In the genomic region with DNA sequence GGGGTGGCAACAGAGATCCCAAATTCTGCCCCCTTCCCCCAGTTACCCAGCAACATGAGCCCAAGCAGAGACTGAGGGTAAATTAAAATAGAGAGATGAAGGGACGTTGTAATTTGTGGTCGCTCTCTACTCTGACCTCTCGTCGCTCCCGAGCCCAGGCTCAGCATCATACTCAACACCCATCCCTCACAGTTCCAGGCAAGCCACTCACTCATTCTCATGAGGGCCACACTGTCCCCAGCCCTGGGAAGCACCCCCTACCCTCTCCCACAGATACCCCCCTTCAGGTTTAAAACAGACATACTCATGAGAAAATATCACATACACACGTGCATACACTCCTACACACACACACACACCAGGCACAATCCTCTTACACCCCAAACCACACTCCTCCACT, we compare ENCODE assay signal across 16 mouse cellular contexts.
"Had no signal": no experiment of that assay in that cellular context is flagged by ENCODE, and none has a peak within 500 bp of the region (broad histone marks: within the 10 kb centered on the region; RNA-seq: fewer than 3 reads in every experiment).

No protein-coding gene starts in this region.

- H3K4me2 ChIP-seq: lung, embryonic 15.5 days; midbrain, embryonic 12.5 days; neural tube, embryonic 12.5 days had no signal

- H3K27me3 ChIP-seq: lung, embryonic 15.5 days; midbrain, embryonic 12.5 days; neural tube, embryonic 12.5 days had no signal

- H3K4me3 ChIP-seq: lung, embryonic 15.5 days; megakaryocyte, embryonic 14.5 days; midbrain, embryonic 12.5 days; neural tube, embryonic 12.5 days had no signal

- DNase-seq: liver, postnatal 0 days; lung, adult 2 months; lung, postnatal 14 days; lung, postnatal 36 days; midbrain, embryonic 14.5 days; right cerebral cortex, postnatal 14 days; spleen, adult 18-20 months; thymus, adult 18-20 months; thymus, postnatal 14 days; thymus, postnatal 36 days had no signal

- H3K9ac ChIP-seq: liver, postnatal 0 days; lung, embryonic 15.5 days; midbrain, embryonic 12.5 days; neural tube, embryonic 12.5 days had no signal

- H3K9me3 ChIP-seq: lung, embryonic 15.5 days; neural tube, embryonic 12.5 days had no signal

- ATAC-seq: lung, postnatal 0 days had no signal

- H3K36me3 ChIP-seq: lung, embryonic 15.5 days; midbrain, embryonic 12.5 days; neural tube, embryonic 12.5 days had no signal

- H3K27ac ChIP-seq: macrophage; midbrain, embryonic 12.5 days; neural tube, embryonic 12.5 days had no signal

- H3K4me1 ChIP-seq: midbrain, embryonic 12.5 days; neural tube, embryonic 12.5 days had no signal
